Mouse (Mus musculus): ENCODE measurements at regions not wholly inside any gene's neighbourhood (a gene's known extent, or its start where the extent isn't known, plus 50 kb on each side); places are given as distances from the start of the nearest gene placed in this dataset. TPM values are rescaled to one million over a fixed set of nuclear protein-coding genes. Genes with fewer than 3 reads are reported as not detected.

Small RNAs in the stretch of these regions (microRNA-seq; reads per million reads assigned to microRNA genes)
- not detected for gene Mir6343 (ENCODE audit: borderline number of aligned reads)
